Mouse (Mus musculus) liver, embryonic 12.5 days (tissue): ENCODE measurements at regions not wholly inside any gene's neighbourhood (a gene's known extent, or its start where the extent isn't known, plus 50 kb on each side); places are given as distances from the start of the nearest gene placed in this dataset.

ENCODE experiments used
- ATAC-seq: fragments of 200-750 bp; cut with Nextera tagmentation; 2 replicates; pipeline ENCODE4 v1.8.0; 2017; ENCODE audit warnings: moderate number of reproducible peaks, mild to moderate bottlenecking, moderate library complexity
- H3K27ac ChIP-seq: fragments of 300-500 bp; sonication (generic); 2 replicates; pipeline ENCODE4 v1.5.1; 2016; ENCODE audit warnings: mild to moderate bottlenecking
- H3K27me3 ChIP-seq: fragments of 300-500 bp; sonication (generic); replicated peaks from 2 replicates; pipeline ENCODE4 v1.6.1; 2016; ENCODE audit warnings: mild to moderate bottlenecking, moderate library complexity
- H3K36me3 ChIP-seq: fragments of 300-500 bp; sonication (generic); 2 replicates; pipeline ENCODE4 v1.6.1; 2016; ENCODE audit warnings: mild to moderate bottlenecking, moderate library complexity
- H3K4me1 ChIP-seq: fragments of 300-500 bp; sonication (generic); 2 replicates; pipeline ENCODE4 v1.6.1; 2016
- H3K4me2 ChIP-seq: fragments of 300-500 bp; sonication (generic); 2 replicates; pipeline ENCODE4 v1.6.1; 2016; ENCODE audit warnings: mild to moderate bottlenecking, moderate library complexity
- H3K4me3 ChIP-seq: fragments of 300-500 bp; sonication (generic); 2 replicates; pipeline ENCODE4 v1.5.1; 2016; ENCODE audit warnings: mild to moderate bottlenecking, moderate library complexity
- H3K9ac ChIP-seq: fragments of 300-500 bp; sonication (generic); 2 replicates; pipeline ENCODE4 v1.6.1; 2016; ENCODE audit warnings: mild to moderate bottlenecking, moderate library complexity
- H3K9me3 ChIP-seq: fragments of 300-500 bp; sonication (generic); replicated peaks from 2 replicates; pipeline ENCODE4 v1.6.1; 2016; ENCODE audit warnings: mild to moderate bottlenecking, moderate library complexity
- WGBS: fragments of 180-500 bp; shearing (Covaris S2); methylation state at CpG from one replicate; pipeline ENCODE4 v1.1.7; 2016; ENCODE audit not compliant: insufficient replicate concordance; 5-methylcytosine and 5-hydroxymethylcytosine counted together

- no peak for ATAC-seq
- Histone ChIP-seq H3K4me2 (no peak overlapping the region), H3K9ac (no peak overlapping the region), H3K27me3 (no peaks in the 10 kb centered on the region), H3K36me3 (no peaks in the 10 kb centered on the region), H3K4me3 (no peak overlapping the region), H3K4me1 (no peaks in the 10 kb centered on the region), H3K27ac (no peak overlapping the region), H3K9me3 (no peaks in the 10 kb centered on the region)
- 68% methylated on average over 7 of the region's 7 CpGs for WGBS
These were observed 51.6 kb upstream of the Lpp start for GRCm38 (mm10) chr16:24341736-24342135.

GRCm38 (mm10) chr16:24340646-24341045, 52.7 kb upstream of the Lpp start:
- Histone ChIP-seq H3K27me3 (no peaks in the 10 kb centered on the region), H3K36me3 (no peaks in the 10 kb centered on the region), H3K9me3 (no peaks in the 10 kb centered on the region), H3K27ac (no peak overlapping the region), H3K9ac (no peak overlapping the region), H3K4me1 (no peaks in the 10 kb centered on the region), H3K4me2 (no peak overlapping the region), H3K4me3 (no peak overlapping the region)
- no peak for ATAC-seq
- 70% methylated on average over 7 of the region's 7 CpGs for WGBS

DNA sequence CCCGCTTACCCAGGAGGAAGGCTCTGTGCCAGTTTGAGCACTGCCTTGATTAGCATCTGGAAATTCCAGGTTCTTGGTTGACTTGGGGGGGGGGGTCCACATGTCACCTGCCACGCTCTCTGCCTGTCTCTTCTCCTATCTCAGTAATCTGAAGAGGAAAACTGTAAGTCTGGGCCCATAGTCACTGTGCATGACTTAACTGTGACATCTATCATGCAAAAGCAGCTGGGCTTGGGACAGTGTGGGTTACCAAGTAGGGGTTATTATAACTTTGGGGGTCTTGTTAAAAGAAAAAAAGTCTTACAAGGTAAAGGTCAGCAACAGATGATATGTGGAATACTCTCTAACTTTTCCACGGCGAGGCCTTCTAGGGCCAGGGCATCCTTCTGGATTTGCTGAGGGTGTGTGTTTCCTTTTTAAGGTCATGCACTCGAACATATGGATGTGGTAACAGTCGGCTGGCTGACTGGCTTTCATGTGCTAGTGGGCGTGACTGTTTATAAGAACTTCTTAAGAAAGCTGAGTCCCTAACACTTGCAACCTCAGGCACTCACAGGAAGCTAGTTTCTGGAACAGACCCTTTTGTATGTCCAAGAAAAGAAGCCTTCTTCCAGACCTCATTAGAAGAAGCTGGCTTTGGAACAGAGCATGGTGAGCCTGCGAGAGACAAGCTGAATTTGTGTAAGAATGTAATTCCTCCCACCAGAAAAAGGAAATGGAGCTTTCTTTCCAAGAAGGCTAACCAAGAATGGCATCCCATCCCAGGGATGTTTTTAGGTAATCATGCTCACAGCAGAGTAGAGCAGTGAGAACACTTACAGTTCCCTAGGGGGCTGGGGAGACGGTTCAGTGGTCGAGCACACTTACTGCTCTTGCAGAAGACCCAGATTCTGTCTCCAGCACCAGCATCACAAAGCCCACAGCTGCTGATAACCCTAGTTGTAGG, 53.7 kb upstream of the Lpp start:
- ATAC-seq = no peak
- Histone ChIP-seq H3K9me3 (no peaks in the 10 kb centered on the region), H3K27ac (no peak overlapping the region), H3K4me2 (no peak overlapping the region), H3K9ac (no peak overlapping the region), H3K4me3 (no peak overlapping the region), H3K36me3 (no peaks in the 10 kb centered on the region), H3K4me1 (no peaks in the 10 kb centered on the region), H3K27me3 (no peaks in the 10 kb centered on the region)
- WGBS = 56% methylated on average over 10 of the region's 10 CpGs

DNA sequence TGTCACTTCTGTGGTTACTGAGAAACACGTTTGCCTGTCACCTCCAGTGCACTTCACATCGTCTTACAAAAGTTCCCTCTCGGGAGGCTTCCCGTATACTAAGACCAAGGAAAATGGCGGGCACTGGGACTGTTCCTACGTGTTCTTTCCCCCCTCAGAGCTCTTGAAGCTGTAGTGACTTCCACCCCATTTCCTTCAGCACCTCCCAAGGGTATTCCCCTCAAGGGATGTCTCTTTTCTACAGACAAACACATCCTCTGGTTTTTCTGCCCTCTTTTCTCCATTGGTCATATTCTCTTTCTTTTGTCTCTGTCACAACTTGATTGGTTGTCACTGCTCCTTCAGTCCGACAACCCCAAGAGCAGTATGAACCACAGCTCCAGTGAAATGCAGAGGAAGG, 54.9 kb upstream of the Lpp start:
- ATAC-seq = no peak
- Histone ChIP-seq H3K27ac (no peak overlapping the region), H3K27me3 (no peaks in the 10 kb centered on the region), H3K9ac (no peak overlapping the region), H3K36me3 (no peaks in the 10 kb centered on the region), H3K4me2 (no peak overlapping the region), H3K4me3 (no peak overlapping the region), H3K4me1 (no peaks in the 10 kb centered on the region), H3K9me3 (no peaks in the 10 kb centered on the region)
- 67% methylated on average over 7 of the region's 7 CpGs for WGBS

DNA sequence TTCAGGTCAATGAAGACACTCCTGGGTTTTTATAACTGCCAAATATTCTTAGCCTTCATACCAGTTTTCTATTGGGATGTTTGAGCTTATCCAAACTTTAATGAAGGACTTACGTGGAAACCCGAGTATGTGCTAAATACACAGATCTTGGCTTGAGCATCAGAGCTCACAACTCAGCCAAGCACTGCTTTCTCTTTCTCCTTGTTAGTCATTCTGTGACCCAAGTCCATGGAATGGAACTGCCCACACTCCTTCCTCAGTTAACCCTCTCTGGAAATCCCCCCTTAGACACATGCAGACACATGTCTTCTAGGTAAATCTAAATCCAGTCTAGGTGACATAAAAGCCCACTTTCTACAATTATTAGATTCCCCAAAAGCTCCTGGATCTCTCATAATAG, 58.9 kb upstream of the Lpp start:
- H3K9me3 ChIP-seq = no peaks in the 10 kb centered on the region
- H3K4me1 ChIP-seq = no peaks in the 10 kb centered on the region
- no peak overlapping the region for H3K4me3 ChIP-seq
- no peak for ATAC-seq
- no peak overlapping the region for H3K4me2 ChIP-seq
- H3K27me3 ChIP-seq = no peaks in the 10 kb centered on the region
- H3K9ac ChIP-seq = no peak overlapping the region
- WGBS = 77% methylated on average over 2 of the region's 2 CpGs
- H3K36me3 ChIP-seq = no peaks in the 10 kb centered on the region
- no peak overlapping the region for H3K27ac ChIP-seq

DNA sequence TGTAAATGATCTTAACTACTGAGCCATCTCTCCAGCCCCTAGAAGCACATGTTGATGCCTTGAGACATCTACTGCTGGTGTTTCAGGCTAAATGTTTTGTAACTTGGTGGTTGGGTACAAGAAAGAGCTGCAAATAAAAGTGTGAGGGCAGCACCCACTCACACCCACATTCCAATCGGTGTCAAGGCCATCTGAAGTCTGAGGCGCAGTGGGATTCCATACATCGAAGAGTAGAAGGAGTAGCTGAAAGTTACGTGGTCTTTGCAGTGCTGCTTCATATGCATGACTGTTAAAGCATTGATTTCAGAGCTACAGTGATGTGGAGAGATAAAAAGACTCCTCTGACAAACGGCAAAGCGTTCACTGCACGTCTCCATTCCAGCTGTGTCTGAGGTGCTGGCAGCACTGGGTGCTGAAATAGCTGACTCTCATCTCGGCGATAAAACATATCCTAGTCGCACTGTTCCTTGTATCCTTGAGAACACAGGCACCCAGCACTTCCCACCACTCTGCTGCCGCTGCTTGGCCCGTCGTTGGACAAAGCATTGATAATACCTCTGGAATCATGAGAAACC, 61.8 kb upstream of the Lpp start:
- Histone ChIP-seq H3K9me3 (no peaks in the 10 kb centered on the region), H3K4me3 (no peak overlapping the region), H3K9ac (no peak overlapping the region), H3K36me3 (no peaks in the 10 kb centered on the region), H3K4me1 (no peaks in the 10 kb centered on the region), H3K27ac (no peak overlapping the region), H3K4me2 (no peak overlapping the region), H3K27me3 (no peaks in the 10 kb centered on the region)
- no peak for ATAC-seq
- WGBS = 75% methylated on average over 13 of the region's 13 CpGs

DNA sequence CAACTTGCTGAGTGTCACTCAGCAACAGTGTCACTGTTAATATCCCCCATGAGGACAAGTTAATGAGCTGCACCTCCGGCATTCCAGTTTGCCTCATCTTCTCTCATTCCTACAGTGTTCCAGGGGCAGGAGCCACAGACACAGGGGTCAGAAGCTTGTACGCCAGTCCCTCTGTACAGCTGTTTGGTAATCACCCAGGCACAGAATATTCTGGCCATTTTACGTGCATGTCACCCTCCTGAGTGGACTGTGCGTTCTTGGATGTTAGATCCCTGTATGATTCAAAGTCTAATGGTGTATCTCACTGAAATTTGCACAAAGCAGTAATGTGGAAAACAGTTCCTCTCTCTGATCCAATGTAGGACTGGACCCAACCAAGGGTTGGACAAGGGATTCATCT, 66.7 kb upstream of the Lpp start:
- no peaks in the 10 kb centered on the region for H3K36me3 ChIP-seq
- no peaks in the 10 kb centered on the region for H3K4me1 ChIP-seq
- no peak overlapping the region for H3K9ac ChIP-seq
- no peak overlapping the region for H3K4me2 ChIP-seq
- no peak overlapping the region for H3K27ac ChIP-seq
- no peak for ATAC-seq
- 68% methylated on average over 4 of the region's 4 CpGs for WGBS
- no peaks in the 10 kb centered on the region for H3K27me3 ChIP-seq
- no peaks in the 10 kb centered on the region for H3K9me3 ChIP-seq
- H3K4me3 ChIP-seq = no peak overlapping the region

GRCm38 (mm10) chr16:24326046-24326445, 67.3 kb upstream of the Lpp start:
- no peak overlapping the region for H3K4me2 ChIP-seq
- no peak overlapping the region for H3K4me3 ChIP-seq
- no peak overlapping the region for H3K9ac ChIP-seq
- H3K27me3 ChIP-seq = no peaks in the 10 kb centered on the region
- ATAC-seq = no peak
- no peaks in the 10 kb centered on the region for H3K9me3 ChIP-seq
- H3K36me3 ChIP-seq = no peaks in the 10 kb centered on the region
- H3K27ac ChIP-seq = no peak overlapping the region
- 81% methylated on average over 5 of the region's 5 CpGs for WGBS
- no peaks in the 10 kb centered on the region for H3K4me1 ChIP-seq

DNA sequence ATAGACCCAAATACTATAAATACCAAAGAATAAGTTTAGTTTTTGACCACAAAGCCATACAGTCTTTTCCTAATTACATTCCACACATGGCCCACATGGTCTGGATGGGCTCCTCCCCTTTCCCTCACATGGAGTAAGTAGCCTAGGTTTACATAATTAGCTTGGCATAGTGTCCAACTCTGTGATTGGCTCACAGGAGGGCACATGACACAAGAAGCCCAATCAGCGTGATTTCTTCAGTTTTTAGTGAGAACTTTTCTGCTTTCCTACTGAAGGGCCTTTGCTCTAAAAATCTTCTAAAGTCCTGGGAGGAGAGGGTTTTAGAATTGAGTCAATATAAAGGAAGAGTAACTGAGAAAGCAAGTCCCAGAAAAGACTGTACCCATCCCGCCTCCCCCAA, 68.4 kb upstream of the Lpp start:
- Histone ChIP-seq H3K4me1 (no peaks in the 10 kb centered on the region), H3K4me3 (no peak overlapping the region), H3K27ac (no peak overlapping the region), H3K9ac (no peak overlapping the region), H3K9me3 (no peaks in the 10 kb centered on the region), H3K36me3 (no peaks in the 10 kb centered on the region), H3K27me3 (no peaks in the 10 kb centered on the region), H3K4me2 (no peak overlapping the region)
- WGBS = 67% methylated on average over 2 of the region's 2 CpGs
- no peak for ATAC-seq

GRCm38 (mm10) chr16:24318723-24319437, 74.4 kb upstream of the Lpp start:
- Histone ChIP-seq H3K36me3 (no peaks in the 10 kb centered on the region), H3K9me3 (no peaks in the 10 kb centered on the region)
- WGBS = 17% methylated on average over 8 of the region's 8 CpGs

GRCm38 (mm10) chr16:24313544-24314326, 79.6 kb upstream of the Lpp start:
- no peak overlapping the region for H3K9ac ChIP-seq
- no peak overlapping the region for H3K27ac ChIP-seq
- no peaks in the 10 kb centered on the region for H3K27me3 ChIP-seq
- H3K4me1 ChIP-seq = peaks cover 2% of the 10 kb centered on the region; the same call in 1 of the 2 replicates
- 49% methylated on average over 7 of the region's 7 CpGs for WGBS
- H3K4me2 ChIP-seq = no peak overlapping the region
- no peak for ATAC-seq
- no peaks in the 10 kb centered on the region for H3K36me3 ChIP-seq
- H3K4me3 ChIP-seq = no peak overlapping the region
- H3K9me3 ChIP-seq = no peaks in the 10 kb centered on the region

More at GRCm38 (mm10) chr16:24318723-24319437, 74.4 kb upstream of the Lpp start:
- Histone ChIP-seq H3K27ac (no peak overlapping the region), H3K27me3 (no peaks in the 10 kb centered on the region), H3K9ac (no peak overlapping the region), H3K4me1 (peaks cover 3% of the 10 kb centered on the region; the same call in 1 of the 2 replicates), H3K4me3 (no peak overlapping the region), H3K4me2 (no peak overlapping the region)
- no peak for ATAC-seq
